Mouse (Mus musculus) frontal cortex, postnatal 25 days (tissue): Measurements from ENCODE around the gene Tmcc3.

Experiments used
- DNase-seq, 2 experiments: peaks; one replicate each; pipeline ENCODE4 v3.0.0; 2022; ENCODE audit warnings: low spot score in 2 of 2

The Tmcc3 gene

DNA sequence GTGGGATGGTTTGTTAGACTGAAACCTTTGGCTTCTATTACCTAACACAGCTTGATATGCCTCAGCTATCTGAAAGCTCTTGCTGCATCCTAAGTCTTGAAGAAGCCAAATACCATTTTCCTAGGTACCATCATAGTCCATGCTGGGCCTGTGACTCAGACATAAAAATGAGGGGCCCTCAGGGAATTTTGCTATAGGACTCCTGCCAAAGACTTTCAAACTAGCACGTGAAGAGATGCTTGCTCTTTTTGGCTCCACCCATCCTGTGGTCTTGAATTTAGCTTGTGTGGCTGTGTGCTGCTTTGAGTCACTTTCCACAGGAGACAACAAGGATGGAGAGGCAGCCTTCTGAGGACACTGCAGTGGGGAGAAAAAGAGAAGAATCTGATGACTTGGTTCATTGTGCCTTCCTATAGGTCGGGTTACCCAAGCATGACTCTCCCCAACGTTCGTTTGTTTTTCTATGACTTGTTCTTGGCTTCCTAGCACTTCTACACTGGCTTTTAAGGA lies 319.1 kb downstream of the Tmcc3 start:
- DNase-seq, result no peak

DNA sequence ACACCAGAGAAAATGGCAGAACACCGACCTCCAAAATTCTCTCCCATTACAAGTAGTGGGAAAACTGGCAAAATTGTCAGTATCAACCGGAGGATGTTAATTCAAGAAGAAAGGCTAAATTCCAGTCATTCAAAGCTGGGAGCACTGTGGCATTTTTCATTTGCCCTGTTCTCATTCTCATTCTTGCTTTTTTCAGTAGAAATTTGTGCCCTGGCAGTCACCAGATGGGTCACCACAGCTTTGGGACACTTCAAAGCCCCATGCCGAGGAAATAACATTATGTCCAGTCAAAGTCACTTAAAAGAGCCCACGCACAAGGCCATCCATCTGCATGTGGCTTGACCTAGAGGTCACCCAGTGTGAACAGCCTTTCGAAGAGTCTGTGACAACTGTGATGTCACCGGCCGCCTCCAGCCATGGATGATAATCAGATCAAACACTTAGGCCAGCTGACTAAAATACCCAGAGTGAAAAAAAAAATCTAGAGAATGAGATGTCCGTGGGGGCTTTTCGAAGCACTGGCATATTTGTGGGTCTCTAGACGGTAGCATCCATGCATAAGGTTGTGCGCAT lies 319.9 kb downstream of the Tmcc3 start:
- no peak for DNase-seq

DNA sequence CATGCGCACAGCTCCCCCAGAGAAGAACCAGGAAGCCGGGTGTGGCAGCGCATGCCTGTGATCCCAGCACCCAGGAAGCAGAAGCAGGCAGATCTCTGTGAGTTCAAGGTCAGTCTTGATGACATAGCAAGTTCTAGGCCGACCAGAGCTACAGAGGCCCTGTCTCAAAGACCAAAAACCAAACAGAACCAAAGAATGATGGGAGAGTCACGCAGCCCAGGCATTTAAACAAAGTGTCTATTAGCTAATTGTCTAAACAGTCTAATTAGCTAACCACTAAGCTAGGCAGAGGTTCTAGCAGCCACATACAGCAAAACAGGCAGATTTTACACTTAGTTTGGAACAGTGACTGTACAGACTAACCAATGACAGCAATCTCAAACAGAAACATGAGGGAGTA lies 320.5 kb downstream of the Tmcc3 start:
- no peak for DNase-seq

DNA sequence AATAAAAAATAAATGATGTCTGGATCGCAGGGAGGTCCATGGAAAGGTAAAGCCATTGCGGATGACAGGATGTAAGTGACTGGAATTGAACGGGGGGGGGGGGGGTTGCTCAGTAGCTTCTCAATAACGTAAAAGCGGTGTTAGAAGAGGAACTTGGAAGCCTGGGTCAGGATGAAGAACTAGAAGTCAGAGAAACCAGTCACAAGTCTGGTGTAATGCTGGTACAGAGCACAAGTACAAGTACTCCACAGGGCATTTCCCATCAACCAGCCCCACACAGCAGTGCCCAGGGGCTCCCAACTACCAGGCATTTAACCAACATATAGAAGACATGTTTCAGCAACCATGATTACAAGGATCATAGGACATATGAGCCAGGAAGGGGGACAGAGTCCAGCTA lies 326.9 kb downstream of the Tmcc3 start:
- no peak for DNase-seq

DNA sequence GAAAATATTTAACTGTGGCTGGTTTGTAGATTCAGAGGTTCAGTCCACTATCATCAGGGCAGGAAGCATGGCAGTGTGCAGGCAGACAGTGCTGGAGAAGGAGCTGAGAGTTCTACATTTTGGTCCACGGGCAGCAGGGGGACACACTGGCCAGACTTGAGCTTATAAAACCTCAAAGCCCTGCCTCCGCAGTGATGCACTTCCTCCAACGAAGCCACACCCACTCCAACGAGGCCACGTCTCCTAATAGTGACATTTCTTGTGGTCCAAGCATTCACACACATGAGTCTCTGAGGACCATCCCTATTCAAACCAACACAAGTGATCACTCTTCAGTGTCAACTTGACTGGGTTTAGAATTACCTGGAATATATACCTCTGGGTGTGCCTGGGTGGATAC lies 327.5 kb downstream of the Tmcc3 start:
- DNase-seq, result no peak

DNA sequence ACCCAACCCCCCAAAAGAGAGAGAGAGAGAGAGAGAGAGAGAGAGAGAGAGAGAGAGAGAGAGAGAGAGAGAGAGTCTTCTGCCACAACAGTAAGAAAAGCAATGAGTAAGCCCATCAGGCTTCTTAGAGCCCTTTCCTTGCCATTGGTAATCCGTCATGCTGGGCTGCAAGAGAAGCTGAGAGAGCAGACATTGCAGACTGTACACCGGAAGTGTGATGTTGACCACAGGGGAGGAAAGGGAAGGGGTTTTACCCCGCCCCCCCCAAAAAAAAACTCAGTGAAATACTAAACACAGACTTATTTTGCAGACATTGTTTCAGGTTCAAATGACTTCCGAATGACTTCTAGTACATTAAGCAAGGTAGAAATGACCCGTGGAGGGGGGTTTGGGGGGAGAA lies 328.3 kb downstream of the Tmcc3 start:
- DNase-seq, result no peak
